Mouse (Mus musculus): ENCODE measurements at regions not wholly inside any gene's neighbourhood (a gene's known extent, or its start where the extent isn't known, plus 50 kb on each side); places are given as distances from the start of the nearest gene placed in this dataset.
A peak's percentile ranks its signal among the peaks of the same experiment; 100 is the strongest.

DNA sequence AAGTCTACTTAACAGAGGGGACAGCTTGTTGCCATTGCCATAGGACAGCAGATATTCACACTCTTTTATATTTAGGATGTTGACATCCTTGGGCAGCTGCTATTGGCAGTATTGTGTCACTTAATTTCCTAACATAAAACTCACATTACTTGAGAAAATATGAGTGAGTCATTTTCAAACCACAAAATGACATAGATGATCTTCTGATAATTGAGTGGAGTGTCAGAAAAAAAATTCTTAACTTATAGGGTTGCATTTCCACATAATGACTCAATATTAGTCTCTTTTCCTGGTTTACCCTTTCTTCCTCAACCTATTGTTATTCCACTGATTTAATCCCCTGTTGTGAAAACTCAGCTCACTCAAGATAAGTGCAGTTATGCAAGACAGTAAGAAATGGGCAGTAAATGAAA, 2629.5 kb upstream of the Gm7489 start:
- no peak for DNase-seq (ENCODE audit: low spot score in 2 of 2)

DNA sequence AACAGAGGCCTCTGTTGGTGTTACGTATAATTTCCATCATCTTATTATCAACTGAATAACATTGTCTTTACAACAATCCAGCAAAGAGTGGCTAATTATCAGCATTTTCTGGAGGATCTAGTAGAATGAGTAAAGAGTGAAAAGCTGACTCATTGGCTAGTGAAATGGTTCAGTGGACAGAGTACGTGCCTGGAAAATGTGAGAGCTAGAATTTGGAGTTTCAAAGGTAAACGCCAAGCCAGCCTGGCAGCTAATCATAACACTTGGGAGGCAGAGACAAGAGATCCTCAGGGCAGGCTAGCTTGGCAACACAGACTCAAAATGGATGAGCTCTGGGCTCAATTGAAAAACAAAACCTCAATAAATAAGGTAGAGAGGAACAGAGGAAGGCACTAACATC, 2628.0 kb upstream of the Gm7489 start:
- no peak for DNase-seq (ENCODE audit: low spot score in 2 of 2)

DNA sequence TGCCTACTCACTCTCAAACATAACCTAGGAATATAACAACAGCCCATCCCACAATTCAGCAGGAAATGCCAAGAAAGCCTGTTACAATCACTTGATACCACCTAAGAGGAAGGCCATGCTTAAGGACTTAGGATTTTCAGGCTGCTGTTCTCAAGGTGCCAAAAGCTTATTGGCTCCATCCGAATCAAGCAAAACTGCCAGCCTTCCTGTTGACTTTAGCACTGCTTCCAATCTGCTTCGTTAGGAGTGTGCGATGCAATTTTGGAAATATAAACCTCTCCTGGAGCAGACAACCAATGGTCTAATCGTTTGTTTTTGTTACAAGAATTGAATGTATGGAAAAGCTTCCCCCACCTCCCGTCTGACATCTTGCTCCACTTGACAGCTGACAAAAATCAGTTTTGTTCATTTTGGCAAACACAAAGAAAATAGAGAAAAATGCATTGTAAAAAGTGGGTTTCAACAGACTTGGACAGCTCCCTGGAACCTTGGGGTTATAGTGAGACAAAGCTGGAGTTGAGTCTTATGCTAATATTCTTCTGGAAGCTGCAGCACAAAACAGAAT, 2620.0 kb upstream of the Gm7489 start:
- no peak for DNase-seq (ENCODE audit: low spot score in 2 of 2)

DNA sequence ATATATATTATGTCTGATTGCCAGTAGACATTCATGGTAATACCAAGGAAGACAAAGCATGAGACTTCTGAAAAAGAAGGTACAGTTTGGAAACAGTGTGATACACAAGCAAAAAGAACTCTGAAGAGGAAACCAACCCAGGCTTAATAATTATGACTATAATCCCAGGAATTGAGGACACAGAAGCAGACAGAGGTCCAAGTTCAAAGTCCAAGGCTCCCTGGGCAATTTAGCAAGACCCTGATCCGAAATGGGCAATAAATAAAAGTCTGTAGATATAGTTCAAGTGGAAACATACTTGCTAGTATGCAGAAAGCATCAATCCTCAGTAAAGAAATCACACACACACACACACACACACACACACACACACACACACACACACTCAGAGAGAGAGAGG, 2618.7 kb upstream of the Gm7489 start:
- DNase-seq (ENCODE audit: low spot score in 2 of 2), result no peak

DNA sequence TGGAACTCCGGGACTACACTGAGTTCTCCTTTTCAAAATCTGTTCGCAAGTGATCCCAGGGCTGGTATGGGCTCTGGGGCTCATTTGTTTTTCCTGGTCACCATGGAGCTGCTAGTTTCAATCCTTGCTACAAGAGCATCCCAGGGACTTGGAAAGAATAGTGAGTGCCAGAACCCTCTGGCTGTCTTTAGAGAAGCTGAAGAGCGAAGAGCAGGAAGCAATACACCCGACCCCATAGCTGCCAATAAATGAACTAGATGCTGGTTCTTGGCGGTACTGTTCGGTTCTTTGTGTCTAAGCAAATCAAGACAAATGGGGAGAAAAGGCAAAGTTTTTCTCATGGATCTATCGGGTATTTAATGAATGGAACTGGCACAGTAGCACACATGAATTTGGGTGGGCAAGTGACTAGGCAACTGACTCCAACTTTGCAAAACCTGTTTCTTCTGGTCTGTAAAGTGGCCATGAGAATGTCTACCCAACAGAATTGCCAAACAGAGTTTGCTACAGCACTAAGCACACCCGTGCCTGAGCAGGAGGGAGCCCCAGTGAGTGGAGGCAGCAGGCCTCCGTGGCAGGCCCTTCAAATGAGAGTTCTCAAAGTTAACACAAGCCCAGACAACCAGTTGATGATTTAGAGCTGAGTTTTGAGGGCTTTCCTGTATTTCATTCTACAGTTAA, 2612.9 kb upstream of the Gm7489 start:
- DNase-seq (ENCODE audit: low spot score in 2 of 2), result peak in 1 of 2 experiments; percentile 22

DNA sequence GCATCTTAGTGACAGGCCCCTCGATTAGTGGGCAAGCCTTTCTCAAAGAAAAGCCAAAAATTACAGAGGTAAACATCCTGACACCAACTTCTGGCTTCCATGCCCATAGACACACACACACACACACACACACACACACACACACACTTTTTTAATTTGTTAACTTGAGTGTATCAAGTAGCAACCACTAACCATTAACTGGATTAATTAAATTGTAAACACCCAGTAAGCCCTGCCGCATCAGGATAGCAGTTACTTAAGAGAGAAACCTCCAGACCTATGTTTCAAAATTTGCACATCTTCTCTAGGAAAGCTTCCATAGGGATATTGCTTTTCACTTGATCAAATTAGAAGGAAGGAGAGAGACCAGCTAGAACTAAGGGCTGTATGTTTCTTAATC, 2599.4 kb upstream of the Gm7489 start:
- no peak for DNase-seq (ENCODE audit: low spot score in 2 of 2)

DNA sequence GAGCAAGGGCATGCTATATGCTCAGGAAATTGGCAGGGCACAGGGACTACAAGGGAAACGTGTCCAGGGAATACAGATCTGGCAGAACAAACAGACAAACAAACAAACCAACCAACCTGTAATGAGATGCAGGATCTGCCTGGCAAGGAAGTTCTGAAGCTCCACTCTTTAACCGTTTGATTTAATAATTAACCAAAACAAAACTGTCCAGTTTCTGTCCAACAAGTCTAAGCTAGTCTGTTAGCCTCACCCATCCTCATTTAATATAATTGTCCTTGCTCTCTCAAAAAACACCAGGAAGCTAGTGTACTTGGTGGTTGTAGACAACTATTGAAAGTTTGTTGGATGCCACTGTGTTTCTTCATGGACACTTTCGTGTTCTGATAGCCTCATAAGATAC, 2598.4 kb upstream of the Gm7489 start:
- no peak for DNase-seq (ENCODE audit: low spot score in 2 of 2)

DNA sequence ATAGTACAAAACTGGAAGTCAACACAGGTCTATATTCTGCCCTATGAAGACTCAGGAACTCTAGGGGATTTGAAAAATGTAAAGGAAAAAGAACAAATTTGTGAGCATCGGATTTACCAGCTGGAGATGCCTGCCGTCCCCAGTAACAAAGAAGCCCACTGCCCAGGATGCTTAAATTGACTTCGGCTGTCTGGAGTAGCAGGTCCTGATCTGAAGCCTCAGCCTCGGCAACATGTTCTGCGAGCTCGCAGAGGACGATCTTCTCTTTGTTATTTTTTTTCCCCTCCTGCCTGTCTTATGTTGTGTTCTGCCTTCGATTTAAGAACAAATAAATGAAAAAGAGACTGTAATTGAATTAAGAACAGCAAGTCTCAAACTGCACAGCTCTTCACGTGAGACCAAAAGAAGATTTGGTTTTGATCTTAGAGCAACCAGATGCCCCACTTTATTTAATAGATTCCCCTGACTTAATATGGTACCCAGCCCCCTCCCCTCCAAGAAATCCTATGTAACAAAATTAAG, 2595.7 kb upstream of the Gm7489 start:
- DNase-seq (ENCODE audit: low spot score in 2 of 2), result no peak

DNA sequence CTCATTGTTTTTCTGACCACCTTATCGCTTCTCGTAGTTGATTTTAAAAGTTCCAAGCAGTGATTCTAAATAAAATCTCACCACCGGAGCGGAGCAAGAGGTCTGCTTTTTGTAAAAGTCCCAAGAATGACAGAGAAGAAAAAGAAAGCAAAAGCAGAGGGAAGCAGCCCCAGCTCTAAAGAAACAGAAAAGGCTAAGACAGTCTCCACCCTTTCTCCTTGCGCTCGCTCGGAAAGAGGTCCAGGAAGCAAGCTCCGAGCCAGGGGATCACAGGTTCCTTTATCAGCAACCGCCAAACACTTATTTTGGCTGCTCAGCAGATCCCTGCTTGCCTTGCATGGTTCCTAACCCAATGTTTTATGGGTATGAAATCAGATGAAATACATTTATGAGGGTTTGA, 2594.8 kb upstream of the Gm7489 start:
- DNase-seq (ENCODE audit: low spot score in 2 of 2), result no peak

DNA sequence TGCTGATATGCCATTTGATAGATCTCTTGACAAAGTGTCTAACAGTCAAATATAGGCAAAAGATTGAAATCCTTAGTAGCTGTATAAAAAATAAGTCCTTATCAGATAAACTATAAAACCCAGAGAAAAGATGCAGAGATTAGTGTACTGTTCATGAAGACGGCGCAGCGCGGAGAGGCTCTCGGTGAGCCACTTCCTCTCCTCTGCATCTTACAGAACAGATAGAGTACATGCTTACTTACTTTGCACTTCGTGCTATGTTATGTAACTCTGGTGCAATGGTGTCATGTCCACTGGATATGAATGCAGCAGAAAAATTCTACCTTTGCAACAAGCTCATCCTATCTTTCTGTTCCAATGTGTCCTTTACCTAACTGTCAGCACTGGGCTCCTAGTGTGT, 2593.5 kb upstream of the Gm7489 start:
- no peak for DNase-seq (ENCODE audit: low spot score in 2 of 2)

DNA sequence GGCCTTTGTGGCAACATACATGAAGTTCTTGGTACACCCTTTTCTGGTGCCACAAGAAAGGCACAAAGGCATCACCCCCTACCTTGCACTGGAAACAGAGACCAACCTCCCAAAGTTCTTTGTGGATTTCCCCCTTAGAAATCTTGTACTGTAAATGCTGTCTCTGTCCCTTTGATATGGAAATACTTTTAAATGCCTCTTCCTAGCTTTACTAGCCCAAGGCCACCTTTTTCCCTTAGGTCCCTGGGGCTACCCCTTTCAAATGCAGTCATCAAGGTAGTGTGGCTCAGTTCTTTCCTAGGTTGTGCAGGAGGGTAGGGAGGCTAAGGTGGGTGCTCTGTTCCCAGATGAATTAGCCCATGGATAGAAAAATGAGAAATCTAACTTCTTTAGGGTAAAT, 2587.9 kb upstream of the Gm7489 start:
- DNase-seq (ENCODE audit: low spot score in 2 of 2), result no peak

DNA sequence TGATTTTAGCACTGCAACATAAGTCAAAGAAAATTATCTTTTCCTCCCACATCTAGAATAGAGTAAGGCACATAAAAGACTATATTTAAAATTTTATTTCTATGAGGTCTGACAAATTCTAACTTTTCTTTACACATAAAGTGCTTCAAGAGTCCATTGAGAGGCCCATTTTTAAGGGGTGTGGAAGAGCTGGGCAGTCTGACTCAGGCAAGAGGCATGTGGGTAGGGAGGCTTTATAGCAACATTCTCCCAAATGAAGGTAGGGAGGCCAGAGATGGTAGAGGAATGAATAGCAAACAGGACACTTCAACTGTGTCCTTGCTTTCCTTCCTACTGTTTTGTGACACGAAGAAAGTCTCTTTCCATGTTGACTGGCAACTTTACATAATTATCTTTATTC, 2566.6 kb upstream of the Gm7489 start:
- DNase-seq (ENCODE audit: low spot score in 2 of 2), result no peak

DNA sequence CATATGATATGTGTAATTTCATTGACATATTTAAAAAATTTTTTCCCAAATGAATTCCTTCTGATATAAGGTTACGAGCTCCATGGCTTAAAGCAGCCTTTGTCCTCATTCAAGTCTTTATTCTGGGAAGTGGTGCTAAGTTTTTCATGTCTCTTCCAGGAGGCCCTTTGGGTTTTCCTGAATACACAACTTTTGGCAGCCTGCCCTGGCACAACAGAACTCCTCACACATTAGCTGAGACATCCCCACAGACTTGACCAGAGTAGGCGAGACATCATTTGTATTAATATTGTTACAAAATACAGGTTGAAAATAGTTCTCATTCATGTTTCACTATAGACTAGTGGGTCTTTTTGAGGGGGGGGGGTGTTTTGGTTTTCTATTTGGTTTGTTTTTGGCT, 2565.9 kb upstream of the Gm7489 start:
- DNase-seq (ENCODE audit: low spot score in 2 of 2), result peak in 1 of 2 experiments; percentile 34

DNA sequence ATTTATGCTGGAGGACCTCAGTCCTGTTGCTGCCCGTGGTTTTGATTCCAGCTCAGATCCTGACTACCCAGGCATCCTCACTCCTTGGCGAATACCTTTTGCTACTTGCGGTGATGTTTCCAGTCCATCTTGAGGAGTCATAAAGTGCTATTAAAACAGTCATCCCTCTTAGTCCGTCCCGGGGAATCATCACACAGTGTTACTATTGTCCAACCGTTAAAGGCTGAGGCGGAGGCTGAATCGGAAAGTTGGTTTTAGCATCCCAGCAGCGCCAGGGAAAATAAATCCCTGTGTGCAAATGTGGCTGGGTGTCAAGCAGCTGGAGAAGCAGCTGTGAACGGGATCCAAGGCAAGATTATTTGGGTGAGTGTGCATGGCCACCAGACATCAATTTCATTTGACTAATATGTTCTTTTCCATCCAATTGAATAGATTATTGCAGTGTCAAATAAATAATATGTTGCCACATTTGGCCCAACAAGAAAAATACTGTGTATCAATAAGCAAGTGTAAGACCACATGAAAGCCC, 2564.3 kb upstream of the Gm7489 start:
- peak in 1 of 2 experiments; percentile 13 for DNase-seq (ENCODE audit: low spot score in 2 of 2)

DNA sequence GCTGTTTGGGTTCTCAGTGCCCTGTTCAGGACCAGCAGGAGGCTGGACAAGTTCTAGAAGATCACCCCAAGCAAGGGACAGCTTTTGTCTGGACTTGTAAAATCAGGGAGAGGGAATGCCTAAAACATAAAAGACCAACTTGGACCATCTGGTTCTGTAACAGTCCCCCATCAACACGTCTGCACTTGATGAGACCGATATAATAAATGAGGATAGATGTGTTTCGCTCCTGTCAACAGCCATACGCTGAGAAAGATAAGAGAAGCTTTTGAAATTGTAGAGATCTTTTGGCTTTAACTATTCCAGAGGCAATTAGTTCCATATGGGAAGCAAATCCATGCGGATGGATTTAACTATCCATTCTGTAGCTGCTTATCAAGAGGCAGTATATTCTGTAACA, 2561.4 kb upstream of the Gm7489 start:
- DNase-seq (ENCODE audit: low spot score in 2 of 2), result no peak

DNA sequence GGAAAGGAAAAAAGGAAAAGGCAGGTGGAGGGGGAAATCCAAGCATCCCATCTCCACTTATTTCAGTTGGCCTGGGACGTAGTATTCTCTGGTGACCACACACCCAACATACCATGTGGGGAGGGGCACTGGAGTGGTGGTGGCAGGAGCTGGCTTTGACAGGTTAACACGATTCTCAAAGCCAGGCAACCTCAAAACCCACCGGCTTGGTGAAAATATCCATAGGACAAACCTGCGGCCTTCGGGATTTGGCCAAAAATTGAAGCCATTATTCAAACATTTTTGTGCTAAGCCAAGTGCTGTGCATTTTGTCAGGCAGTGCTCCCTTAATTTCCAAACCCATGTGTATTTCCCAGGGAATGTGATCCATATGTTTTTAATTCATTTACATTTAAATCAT, 2560.5 kb upstream of the Gm7489 start:
- no peak for DNase-seq (ENCODE audit: low spot score in 2 of 2)

DNA sequence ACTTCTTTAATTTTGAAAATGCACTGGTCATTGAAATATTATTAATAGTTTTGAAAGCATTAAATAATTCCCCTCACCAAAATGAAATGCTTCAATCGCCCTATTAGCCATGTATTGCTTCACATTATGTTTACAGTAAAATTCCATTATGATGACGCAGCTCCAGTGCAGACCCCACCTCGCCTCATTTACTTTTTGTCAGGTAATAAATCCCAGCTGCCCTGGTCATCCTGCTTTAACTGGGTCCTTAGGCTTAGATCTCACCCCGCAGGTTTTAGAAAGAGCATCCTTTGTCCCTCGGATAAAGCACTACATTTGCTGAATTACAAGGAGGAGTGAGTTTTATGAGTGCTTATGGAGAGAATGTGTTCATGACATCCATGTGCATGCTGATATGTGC, 2557.0 kb upstream of the Gm7489 start:
- no peak for DNase-seq (ENCODE audit: low spot score in 2 of 2)

DNA sequence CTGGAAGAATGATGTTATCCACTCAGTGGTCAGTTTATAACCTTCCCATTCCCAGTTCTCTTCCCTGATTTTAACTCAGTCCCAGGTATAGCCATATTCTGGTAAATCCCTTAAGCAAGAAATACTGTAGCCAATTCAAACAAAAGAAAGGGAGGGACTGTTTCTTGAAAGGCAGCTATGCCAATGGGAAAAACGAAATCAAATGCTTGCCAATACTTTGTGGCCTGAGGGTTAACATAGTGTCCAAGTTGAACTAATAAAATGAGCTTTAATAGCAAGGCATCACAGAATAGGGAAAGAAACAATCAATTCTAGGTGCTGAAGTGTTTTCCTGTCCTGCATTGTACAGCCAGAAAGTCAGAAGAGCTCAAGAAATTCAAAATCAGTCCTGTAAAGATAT, 2548.3 kb upstream of the Gm7489 start:
- no peak for DNase-seq (ENCODE audit: low spot score in 2 of 2)

DNA sequence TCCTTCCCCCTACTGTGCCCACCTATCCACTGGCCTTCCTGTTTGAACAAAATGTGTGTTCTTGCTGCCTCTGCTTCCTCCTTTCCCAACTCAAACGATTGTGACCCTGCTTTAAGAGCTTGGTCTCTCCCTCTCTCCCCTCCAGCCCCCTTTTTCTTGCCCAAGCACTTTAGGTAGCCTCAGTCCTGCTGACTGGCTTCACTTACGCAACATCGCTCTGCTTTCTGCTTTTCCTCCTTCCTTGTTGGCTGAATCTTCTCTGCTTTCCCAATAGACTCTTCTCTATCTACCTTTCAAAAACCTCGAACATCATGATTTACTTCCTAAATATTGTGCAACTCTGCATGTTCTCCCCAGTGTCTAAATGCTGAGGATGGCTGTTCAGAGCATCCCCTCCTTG, 2538.4 kb upstream of the Gm7489 start:
- no peak for DNase-seq (ENCODE audit: low spot score in 2 of 2)

DNA sequence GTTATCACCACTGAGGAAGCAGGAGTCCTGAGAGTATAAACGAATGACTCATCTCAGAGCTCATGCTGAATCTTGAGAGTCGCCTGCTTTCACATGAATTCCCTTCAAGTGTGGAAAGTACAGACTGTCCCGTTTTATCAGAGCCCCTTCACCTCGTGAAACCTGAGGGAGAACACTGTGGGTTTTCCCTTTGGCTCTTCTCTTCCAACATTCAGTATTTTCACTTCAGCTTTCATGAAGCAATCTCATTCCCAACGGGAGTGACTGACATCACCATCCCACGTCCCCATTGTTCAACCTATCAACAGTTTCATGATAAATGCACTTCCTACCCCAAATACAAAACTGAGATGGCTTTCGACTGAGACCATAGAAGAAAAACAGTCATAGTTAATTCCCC, 2521.3 kb upstream of the Gm7489 start:
- no peak for DNase-seq (ENCODE audit: low spot score in 2 of 2)

DNA sequence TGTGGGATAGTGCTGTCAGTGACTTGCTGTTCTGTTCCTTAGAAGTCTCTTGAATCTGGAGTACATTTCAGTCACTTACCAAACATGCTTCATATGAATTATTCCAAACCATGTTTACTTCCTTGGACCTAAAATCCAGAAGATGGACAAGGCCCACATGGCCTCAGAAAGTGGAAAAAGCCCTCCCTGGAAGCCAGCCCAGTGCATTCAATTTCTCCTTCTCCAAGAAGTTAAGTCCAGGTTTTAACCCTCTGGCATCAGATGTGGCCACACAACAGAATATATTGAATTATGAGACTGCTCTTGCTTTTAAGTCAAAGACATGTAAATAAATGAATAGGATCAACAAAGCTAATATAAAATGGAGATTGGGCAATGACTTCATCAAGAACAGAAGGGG, 2513.5 kb upstream of the Gm7489 start:
- no peak for DNase-seq (ENCODE audit: low spot score in 2 of 2)

DNA sequence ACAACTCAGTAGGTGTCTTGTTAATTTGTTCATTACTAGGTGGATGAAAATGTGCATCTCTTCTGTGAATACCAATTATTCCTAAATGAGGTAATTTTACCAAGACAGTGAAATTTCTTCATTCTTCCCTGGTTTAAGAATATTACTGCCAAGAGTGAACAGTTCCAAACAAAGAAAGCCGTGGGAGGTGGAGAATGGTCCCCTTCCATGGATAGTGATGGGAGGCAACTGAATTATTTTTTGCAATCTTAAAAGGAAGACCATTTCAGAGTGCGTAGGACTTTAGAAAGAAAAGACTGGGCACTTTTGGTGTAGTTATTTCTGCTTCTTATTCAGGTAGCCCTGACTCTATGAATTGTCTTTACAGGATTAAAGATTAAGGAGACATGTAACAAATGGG, 2494.3 kb upstream of the Gm7489 start:
- DNase-seq (ENCODE audit: low spot score in 2 of 2), result no peak

DNA sequence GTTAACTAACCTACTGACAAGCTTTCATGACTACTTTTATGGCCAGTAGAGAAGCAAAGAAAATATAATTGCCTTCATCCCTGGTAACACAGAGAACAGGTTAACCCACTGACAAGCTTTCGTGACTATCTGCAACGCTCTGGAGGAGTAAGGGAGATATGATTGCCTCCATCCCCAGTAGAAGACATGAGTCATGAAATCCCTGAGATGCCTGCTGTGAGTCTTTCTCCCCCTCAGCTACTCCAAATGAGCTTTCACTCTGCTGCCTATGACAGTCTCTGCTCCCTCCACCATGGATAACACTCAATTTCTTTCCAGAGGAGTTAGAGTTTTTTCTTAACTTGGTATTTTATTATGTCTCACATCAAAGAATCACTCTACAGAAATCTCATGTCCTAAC, 2493.4 kb upstream of the Gm7489 start:
- no peak for DNase-seq (ENCODE audit: low spot score in 2 of 2)

Measured in gastrocnemius, postnatal 4 days (tissue).